Comparison of ENCODE assay signal across 14 mouse cellular contexts in genomic region chr3:59243384-59243783, GRCm38 (mm10). TPM values are rescaled to one million over a fixed set of nuclear protein-coding genes. Genes with fewer than 3 reads are reported as not detected.
A peak's percentile ranks its signal among the peaks of the same experiment; 100 is the strongest.
DNase-seq lines count a peak whose midpoint lies in the region; ATAC-seq lines count a peak whose summit lies in the region.
"Had no signal": no experiment of that assay in that cellular context is flagged by ENCODE, and none has a peak within 500 bp of the region (broad histone marks: within the 10 kb centered on the region; RNA-seq: fewer than 3 reads in every experiment).

No protein-coding gene starts in this region.

- H3K4me1 ChIP-seq in kidney, embryonic 15.5 days, result no peaks in the 10 kb centered on the region
- no peaks in the 10 kb centered on the region for H3K4me1 ChIP-seq in hindbrain, embryonic 16.5 days (ENCODE audit: control insufficient read depth, insufficient read depth, low read depth, low read length)
- H3K4me1 ChIP-seq: intestine, embryonic 15.5 days; midbrain, embryonic 13.5 days had no signal

- WGBS in kidney, embryonic 15.5 days, result 56% methylated on average over 6 of the region's 6 CpGs
- WGBS in hindbrain, embryonic 16.5 days, result 81% methylated on average over 6 of the region's 6 CpGs

- H3K4me2 ChIP-seq in kidney, embryonic 15.5 days, result no peak overlapping the region
- H3K4me2 ChIP-seq in hindbrain, embryonic 16.5 days (ENCODE audit: low read length), result no peak overlapping the region
- H3K4me2 ChIP-seq: intestine, embryonic 15.5 days; liver, embryonic 11.5 days; midbrain, embryonic 13.5 days had no signal

- H3K36me3 ChIP-seq in kidney, embryonic 15.5 days, result no peaks in the 10 kb centered on the region
- H3K36me3 ChIP-seq in hindbrain, embryonic 16.5 days (ENCODE audit: control insufficient read depth, insufficient read depth, low read length), result no peaks in the 10 kb centered on the region
- H3K36me3 ChIP-seq: intestine, embryonic 15.5 days; midbrain, embryonic 13.5 days had no signal

- peak; percentile 29 for DNase-seq in kidney, postnatal 10 days
- DNase-seq in cerebellum, adult 9-11 months, result peak; percentile 64
- peak; percentile 47 to 62 for DNase-seq in layer of hippocampus, postnatal 10 days (ENCODE audit: low spot score in 2 of 2)
- DNase-seq in right cerebral cortex, postnatal 14 days, result peak; percentile 75
- no peak for DNase-seq in urinary bladder, adult 2 months (ENCODE audit: low spot score)
- DNase-seq in thymus, postnatal 10 days (ENCODE audit: low spot score in 2 of 2), result no peak
- DNase-seq: thymus, postnatal 36 days had no signal

- H3K9me3 ChIP-seq in kidney, embryonic 15.5 days (replicated peaks), result no peaks in the 10 kb centered on the region
- H3K9me3 ChIP-seq in hindbrain, embryonic 16.5 days (ENCODE audit: control insufficient read depth, low read length), result no peaks in the 10 kb centered on the region
- H3K9me3 ChIP-seq: intestine, embryonic 15.5 days; midbrain, embryonic 13.5 days had no signal

- no peak overlapping the region for H3K4me3 ChIP-seq in kidney, embryonic 15.5 days (replicated peaks)
- no peak overlapping the region for H3K4me3 ChIP-seq in hindbrain, embryonic 16.5 days (ENCODE audit: low read length)
- H3K4me3 ChIP-seq: intestine, embryonic 15.5 days; midbrain, embryonic 13.5 days had no signal

- no peak overlapping the region for H3K27ac ChIP-seq in kidney, embryonic 15.5 days
- H3K27ac ChIP-seq in hindbrain, embryonic 16.5 days (ENCODE audit: low read depth, low read length), result no peak overlapping the region
- H3K27ac ChIP-seq: intestine, embryonic 15.5 days; midbrain, embryonic 13.5 days had no signal

- no peak overlapping the region for H3K9ac ChIP-seq in kidney, embryonic 15.5 days
- no peak overlapping the region for H3K9ac ChIP-seq in hindbrain, embryonic 16.5 days (ENCODE audit: low read depth, low read length)
- H3K9ac ChIP-seq: intestine, embryonic 15.5 days; midbrain, embryonic 13.5 days had no signal

- no peak for ATAC-seq in kidney, embryonic 15.5 days (replicated peaks; ENCODE audit: low FRiP score)
- no peak for ATAC-seq in hindbrain, embryonic 16.5 days
- ATAC-seq: intestine, embryonic 15.5 days; midbrain, embryonic 13.5 days had no signal

- H3K27me3 ChIP-seq in kidney, embryonic 15.5 days, result no peaks in the 10 kb centered on the region
- H3K27me3 ChIP-seq in hindbrain, embryonic 16.5 days (replicated peaks; ENCODE audit: control insufficient read depth, insufficient read depth, low read length), result no peaks in the 10 kb centered on the region
- H3K27me3 ChIP-seq: intestine, embryonic 15.5 days; midbrain, embryonic 13.5 days had no signal

RNA-seq across cellular contexts. Expression of gene P2ry12, which starts 19.3 kb away (rescaled TPM):
- polyA plus RNA-seq in kidney, embryonic 15.5 days (2015; fragmentation: Nextera tagmentation; extraction: Ambion mirVana), result 1.0 and 2.1 TPM in 2 replicates
- total RNA-seq in layer of hippocampus, postnatal 10 days (2021), result 10 to 100 TPM; 52.7 to 54.8 TPM
- 3.3 and 4.0 TPM in 2 replicates for polyA plus RNA-seq in urinary bladder, adult 2 months (2012; rRNA removed)
- 7.8 and 10.3 TPM in 2 replicates for polyA plus RNA-seq in hindbrain, embryonic 16.5 days (2015; fragmentation: Nextera tagmentation; extraction: Ambion mirVana)
- total RNA-seq: granulocyte monocyte progenitor cell, adult 5-6 weeks had no signal

RNA-seq across cellular contexts. Expression of gene P2ry13, which starts 32.7 kb away (rescaled TPM):
- 0.63 and 0.73 TPM in 2 replicates for polyA plus RNA-seq in kidney, embryonic 15.5 days (2015; fragmentation: Nextera tagmentation; extraction: Ambion mirVana)
- total RNA-seq in layer of hippocampus, postnatal 10 days (2021), result 10 to 100 TPM in 1 of 2 experiments, 1 to 10 TPM in 1; 9.2 to 11.4 TPM
- 3.3 and 4.3 TPM in 2 replicates for polyA plus RNA-seq in urinary bladder, adult 2 months (2012; rRNA removed)
- polyA plus RNA-seq in hindbrain, embryonic 16.5 days (2015; fragmentation: Nextera tagmentation; extraction: Ambion mirVana), result 1.9 and 2.3 TPM in 2 replicates

RNA-seq across cellular contexts. Expression of gene Gpr87, which starts 48.5 kb away (rescaled TPM):
- polyA plus RNA-seq in kidney, embryonic 15.5 days (2015; fragmentation: Nextera tagmentation; extraction: Ambion mirVana), result 0.31 TPM in 1 of 2 replicates, not detected in the other
- total RNA-seq in layer of hippocampus, postnatal 10 days (2021), result not detected
- 13.8 and 20.4 TPM in 2 replicates for polyA plus RNA-seq in urinary bladder, adult 2 months (2012; rRNA removed)
- 0.18 TPM in 1 of 2 replicates, not detected in the other for polyA plus RNA-seq in hindbrain, embryonic 16.5 days (2015; fragmentation: Nextera tagmentation; extraction: Ambion mirVana)
- total RNA-seq: adrenal gland, adult 18-20 months; granulocyte monocyte progenitor cell, adult 5-6 weeks had no signal
- polyA plus RNA-seq: intestine, embryonic 15.5 days; liver, embryonic 11.5 days had no signal

Comparison
In these comparisons a context has a peak if more than half of its experiments do, and no peak if none do; other contexts are left out.
1. DNase-seq: peak in kidney, postnatal 10 days (single experiment), cerebellum, adult 9-11 months (single experiment), layer of hippocampus, postnatal 10 days (2 of 2) and right cerebral cortex, postnatal 14 days (single experiment); none in urinary bladder, adult 2 months (single experiment) and thymus, postnatal 10 days (0 of 2).
2. RNA of gene Gpr87, which starts 48.5 kb away (polyA plus RNA-seq): 13.8 to 20.4 TPM in urinary bladder, adult 2 months; 0.18 TPM in hindbrain, embryonic 16.5 days and 0.31 TPM in kidney, embryonic 15.5 days; every median in the first group is over 10 times any median in the second.